Mouse (Mus musculus): ENCODE data around the gene Olfr824. TPM values are rescaled to one million over a fixed set of nuclear protein-coding genes. Genes with fewer than 3 reads are reported as not detected.

The Olfr824 gene
- polyA plus RNA-seq, 2 experiments, result not detected

GRCm38 (mm10) chr10:130096104-130096503, 33.7 kb downstream of the Olfr824 start:
- Histone ChIP-seq H3K36me3 (ENCODE audit: control insufficient read depth, insufficient read depth, low read length) (no peaks in the 10 kb centered on the region), H3K9me3 (ENCODE audit: control insufficient read depth, low read length) (no peaks in the 10 kb centered on the region), H3K27ac (replicated peaks; ENCODE audit: low read depth, low read length) (no peak overlapping the region), H3K9ac (ENCODE audit: low read depth, low read length, severe bottlenecking) (no peak overlapping the region), H3K27me3 (ENCODE audit: control insufficient read depth, insufficient read depth, low read length) (no peaks in the 10 kb centered on the region), H3K4me3 (replicated peaks; ENCODE audit: low read length) (no peak overlapping the region), H3K4me1 (ENCODE audit: control insufficient read depth, insufficient read depth, low read length) (no peaks in the 10 kb centered on the region), H3K4me2 (replicated peaks; ENCODE audit: low read depth, low read length, severe bottlenecking) (no peak overlapping the region)
- DNase-seq (ENCODE audit: low spot score) (peak; percentile 3), ATAC-seq (ENCODE audit: low FRiP score, low read depth) (no peak)
- no peak for TF ChIP-seq POLR2A (IDR thresholded peaks at IDR 0.05; ENCODE audit: borderline replicate concordance, extremely low read depth, insufficient read depth, insufficient read length)

DNA sequence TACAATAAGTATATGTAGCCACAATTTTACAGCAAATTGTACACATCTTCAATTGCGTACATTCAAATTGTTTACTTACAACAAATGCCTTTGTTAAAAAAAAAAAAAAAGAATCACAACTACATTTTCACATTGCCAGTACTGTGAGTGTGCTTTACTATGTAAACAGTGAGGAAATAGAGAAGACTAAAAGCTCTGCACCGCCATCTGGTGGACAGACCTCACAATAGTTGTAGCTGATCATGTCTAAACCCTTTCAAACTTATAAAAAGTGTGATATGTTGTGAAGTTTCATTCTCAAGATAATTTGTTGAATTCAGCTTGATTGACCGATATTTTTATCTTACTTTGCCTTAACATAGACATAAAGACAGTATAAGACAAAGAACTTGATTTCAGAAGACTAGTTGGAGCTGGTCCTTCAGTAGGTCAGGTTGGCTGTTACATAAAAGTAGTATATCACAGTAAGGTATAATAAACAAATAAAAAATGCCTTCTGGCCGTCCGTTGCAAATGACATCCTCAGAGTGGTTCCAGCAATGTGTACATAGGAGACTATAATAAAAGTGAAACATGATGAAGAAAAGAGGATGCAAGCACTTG, 36.9 kb downstream of the Olfr824 start:
- ATAC-seq (ENCODE audit: low FRiP score, low read depth) (no peak), DNase-seq (ENCODE audit: low spot score) (peak; percentile 88)
- Histone ChIP-seq H3K9me3 (ENCODE audit: control insufficient read depth, low read length) (no peaks in the 10 kb centered on the region), H3K27me3 (ENCODE audit: control insufficient read depth, insufficient read depth, low read length) (no peaks in the 10 kb centered on the region), H3K4me2 (replicated peaks; ENCODE audit: low read depth, low read length, severe bottlenecking) (no peak overlapping the region), H3K9ac (ENCODE audit: low read depth, low read length, severe bottlenecking) (no peak overlapping the region), H3K27ac (replicated peaks; ENCODE audit: low read depth, low read length) (no peak overlapping the region), H3K4me3 (replicated peaks; ENCODE audit: low read length) (no peak overlapping the region), H3K4me1 (ENCODE audit: control insufficient read depth, insufficient read depth, low read length) (no peaks in the 10 kb centered on the region), H3K36me3 (ENCODE audit: control insufficient read depth, insufficient read depth, low read length) (no peaks in the 10 kb centered on the region)
- WGBS, result 17% methylated on average over 5 of the region's 5 CpGs
- TF ChIP-seq POLR2A (IDR thresholded peaks at IDR 0.05; ENCODE audit: borderline replicate concordance, extremely low read depth, insufficient read depth, insufficient read length), result no peak

Other genes with a start within 250 kb of the Olfr824 start
- not detected in 2 replicates for gene Olfr815, start 224.1 kb downstream of the Olfr824 start, polyA plus RNA-seq (2012; rRNA removed)
- not detected in 2 replicates for gene Olfr815, start 224.1 kb downstream of the Olfr824 start, polyA plus RNA-seq (2014; fragmentation: Nextera tagmentation; extraction: Ambion mirVana)
- not detected in 2 replicates for gene Olfr816, start 214.4 kb downstream of the Olfr824 start, polyA plus RNA-seq (2012; rRNA removed)
- not detected in 2 replicates for gene Olfr816, start 214.4 kb downstream of the Olfr824 start, polyA plus RNA-seq (2014; fragmentation: Nextera tagmentation; extraction: Ambion mirVana)
- gene Olfr818, start 180.9 kb downstream of the Olfr824 start, polyA plus RNA-seq (2012; rRNA removed), result not detected in 2 replicates
- not detected in 2 replicates for gene Olfr818, start 180.9 kb downstream of the Olfr824 start, polyA plus RNA-seq (2014; fragmentation: Nextera tagmentation; extraction: Ambion mirVana)
- gene Olfr819, start 162.7 kb downstream of the Olfr824 start, polyA plus RNA-seq (2012; rRNA removed), result not detected in 2 replicates
- gene Olfr819, start 162.7 kb downstream of the Olfr824 start, polyA plus RNA-seq (2014; fragmentation: Nextera tagmentation; extraction: Ambion mirVana), result not detected in 2 replicates
- gene Olfr247, start 153.9 kb downstream of the Olfr824 start, polyA plus RNA-seq (2012; rRNA removed), result not detected in 2 replicates
- not detected in 2 replicates for gene Olfr247, start 153.9 kb downstream of the Olfr824 start, polyA plus RNA-seq (2014; fragmentation: Nextera tagmentation; extraction: Ambion mirVana)
- not detected in 2 replicates for gene Gm10310, start 144.9 kb downstream of the Olfr824 start, polyA plus RNA-seq (2012; rRNA removed)
- gene Gm10310, start 144.9 kb downstream of the Olfr824 start, polyA plus RNA-seq (2014; fragmentation: Nextera tagmentation; extraction: Ambion mirVana), result not detected in 2 replicates
- gene Olfr820, start 117.4 kb downstream of the Olfr824 start, polyA plus RNA-seq (2012; rRNA removed), result not detected in 2 replicates
- gene Olfr820, start 117.4 kb downstream of the Olfr824 start, polyA plus RNA-seq (2014; fragmentation: Nextera tagmentation; extraction: Ambion mirVana), result not detected in 2 replicates
- gene Olfr821, start 99.7 kb downstream of the Olfr824 start, polyA plus RNA-seq (2012; rRNA removed), result not detected in 2 replicates
- not detected in 2 replicates for gene Olfr821, start 99.7 kb downstream of the Olfr824 start, polyA plus RNA-seq (2014; fragmentation: Nextera tagmentation; extraction: Ambion mirVana)
- gene Olfr822, start 58.8 kb downstream of the Olfr824 start, polyA plus RNA-seq (2012; rRNA removed), result not detected in 2 replicates
- gene Olfr822, start 58.8 kb downstream of the Olfr824 start, polyA plus RNA-seq (2014; fragmentation: Nextera tagmentation; extraction: Ambion mirVana), result not detected in 2 replicates
- gene Olfr823, start 14.6 kb downstream of the Olfr824 start, polyA plus RNA-seq (2012; rRNA removed), result not detected in 2 replicates
- gene Olfr823, start 14.6 kb downstream of the Olfr824 start, polyA plus RNA-seq (2014; fragmentation: Nextera tagmentation; extraction: Ambion mirVana), result not detected in 2 replicates
- not detected in 2 replicates for gene Olfr825, start 36.8 kb upstream of the Olfr824 start, polyA plus RNA-seq (2012; rRNA removed)
- gene Olfr825, start 36.8 kb upstream of the Olfr824 start, polyA plus RNA-seq (2014; fragmentation: Nextera tagmentation; extraction: Ambion mirVana), result not detected in 2 replicates
- not detected in 2 replicates for gene Olfr826, start 54.2 kb upstream of the Olfr824 start, polyA plus RNA-seq (2012; rRNA removed)
- not detected in 2 replicates for gene Olfr826, start 54.2 kb upstream of the Olfr824 start, polyA plus RNA-seq (2014; fragmentation: Nextera tagmentation; extraction: Ambion mirVana)
- not detected in 2 replicates for gene Olfr827, start 84.4 kb upstream of the Olfr824 start, polyA plus RNA-seq (2012; rRNA removed)
- not detected in 2 replicates for gene Olfr827, start 84.4 kb upstream of the Olfr824 start, polyA plus RNA-seq (2014; fragmentation: Nextera tagmentation; extraction: Ambion mirVana)
- gene Neurod4, start 150.2 kb upstream of the Olfr824 start, polyA plus RNA-seq (2012; rRNA removed), result not detected in 2 replicates
- gene Neurod4, start 150.2 kb upstream of the Olfr824 start, polyA plus RNA-seq (2014; fragmentation: Nextera tagmentation; extraction: Ambion mirVana), result 0.06 TPM in 1 of 2 replicates, not detected in the other
- gene Tespa1, start 192.9 kb upstream of the Olfr824 start, polyA plus RNA-seq (2012; rRNA removed), result 0.93 and 1.8 TPM in 2 replicates
- 1.9 and 2.3 TPM in 2 replicates for gene Tespa1, start 192.9 kb upstream of the Olfr824 start, polyA plus RNA-seq (2014; fragmentation: Nextera tagmentation; extraction: Ambion mirVana)